ENCODE assay signal across 8 mouse cellular contexts in the genomic region with DNA sequence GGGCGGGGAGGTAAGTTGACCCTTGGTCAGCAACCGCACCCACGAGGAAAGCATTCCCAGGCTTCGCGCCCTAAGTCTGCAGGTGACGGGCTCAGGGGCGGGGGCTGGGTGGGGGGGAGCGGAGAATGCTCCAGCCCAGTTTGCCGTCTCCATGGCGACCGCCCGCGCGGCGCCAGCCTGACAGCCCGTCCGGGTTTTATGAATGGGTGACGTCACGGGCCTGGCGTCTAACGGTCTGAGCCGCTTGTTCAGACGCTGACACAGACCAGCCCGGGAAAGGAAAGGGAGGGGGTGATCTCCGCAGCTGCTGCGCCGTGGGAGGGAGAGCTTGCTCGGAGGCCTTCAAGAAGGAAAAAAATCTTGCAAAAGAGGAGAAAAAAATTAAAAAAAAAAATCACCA. TPM values are rescaled to one million over a fixed set of nuclear protein-coding genes. Genes with fewer than 3 reads are reported as not detected.
A peak's percentile ranks its signal among the peaks of the same experiment; 100 is the strongest.
DNase-seq lines count a peak whose midpoint lies in the region; ATAC-seq lines count a peak whose summit lies in the region.

No protein-coding gene starts in this region.

- peak; percentile 98 for DNase-seq in NIH3T3 (ENCODE audit: low read depth)
- DNase-seq in cerebellum, postnatal 10 days = peak; percentile 96 to 97
- peak; percentile 90 to 94 for DNase-seq in frontal cortex, postnatal 36 days (ENCODE audit: low spot score in 2 of 2)
- DNase-seq in left cerebral cortex, adult 11 months (ENCODE audit: low spot score) = peak; percentile 81
- DNase-seq in lung, postnatal 36 days = peak; percentile 98
- DNase-seq in right cerebral cortex, adult 18-20 months = peak; percentile 96
- DNase-seq in urinary bladder, postnatal 14 days (ENCODE audit: low spot score) = peak; percentile 99

- peak overlapping the region; percentile 75 for H3K4me2 ChIP-seq in hindbrain, embryonic 15.5 days

- H3K9me3 ChIP-seq in hindbrain, embryonic 15.5 days = no peaks in the 10 kb centered on the region

- H3K4me1 ChIP-seq in hindbrain, embryonic 15.5 days (replicated peaks) = peaks cover 55% of the 10 kb centered on the region

- H3K9ac ChIP-seq in hindbrain, embryonic 15.5 days = peak overlapping the region; percentile 3; the same call in 1 of the 2 replicates

- peak overlapping the region; percentile 72 for H3K27ac ChIP-seq in hindbrain, embryonic 15.5 days (replicated peaks)

- H3K36me3 ChIP-seq in hindbrain, embryonic 15.5 days = no peaks in the 10 kb centered on the region

- ATAC-seq in hindbrain, embryonic 15.5 days (ENCODE audit: low FRiP score, low read depth) = peak; percentile 91

- no peaks in the 10 kb centered on the region for H3K27me3 ChIP-seq in hindbrain, embryonic 15.5 days

- 0% methylated on average over 28 of the region's 28 CpGs for WGBS in hindbrain, embryonic 15.5 days

- peak overlapping the region; percentile 47 for H3K4me3 ChIP-seq in hindbrain, embryonic 15.5 days

RNA-seq across cellular contexts. Expression of a gene that starts 1.1 kb away (rescaled TPM):
- polyA plus RNA-seq in hindbrain, embryonic 15.5 days (2015; fragmentation: Nextera tagmentation; extraction: Ambion mirVana) = 55.3 and 57.5 TPM in 2 replicates

RNA-seq across cellular contexts. Expression of a gene that starts 19.0 kb away (rescaled TPM):
- 6.3 TPM in 2 replicates for polyA plus RNA-seq in hindbrain, embryonic 15.5 days (2015; fragmentation: Nextera tagmentation; extraction: Ambion mirVana)

RNA-seq across cellular contexts. Expression of a gene that starts 48.1 kb away (rescaled TPM):
- 32.6 and 37.3 TPM in 2 replicates for polyA plus RNA-seq in hindbrain, embryonic 15.5 days (2015; fragmentation: Nextera tagmentation; extraction: Ambion mirVana)

Comparison
In these comparisons a context has a peak if more than half of its experiments do, and no peak if none do; other contexts are left out.
1. Peak in every context shown above with its lines: DNase-seq, ATAC-seq, H3K4me3 ChIP-seq and H3K27ac ChIP-seq.